Mouse (Mus musculus): Measurements from ENCODE around the gene Gm20388. TPM values are rescaled to one million over a fixed set of nuclear protein-coding genes. Genes with fewer than 3 reads are reported as not detected.

Gm20388 gene
- total and polyA plus RNA-seq, 2 experiments from 2014 or later = 17.3 TPM; not detected in 1

GRCm38 (mm10) chr8:124077998-124078397 is 4167.4 kb downstream of the Gm20388 start:
- H3K4me1 ChIP-seq (ENCODE audit: control insufficient read depth, insufficient read depth) = peaks cover 16% of the 10 kb centered on the region

GRCm38 (mm10) chr8:124078969-124079368 is 4168.3 kb downstream of the Gm20388 start:
- H3K36me3 ChIP-seq (replicated peaks; ENCODE audit: control insufficient read depth, insufficient read depth, low read length) = no peaks in the 10 kb centered on the region
- no peaks in the 10 kb centered on the region for H3K27me3 ChIP-seq (ENCODE audit: control insufficient read depth, insufficient read depth, low read length)
- ATAC-seq (ENCODE audit: insufficient read depth, low read depth) (no peak), DNase-seq (ENCODE audit: low spot score) (no peak)
- H3K9me3 ChIP-seq (replicated peaks; ENCODE audit: control insufficient read depth, low read length) = no peaks in the 10 kb centered on the region
- H3K4me2 ChIP-seq (ENCODE audit: low read depth, low read length) = no peak overlapping the region
- 78% methylated on average over 7 of the region's 7 CpGs for WGBS
- H3K4me3 ChIP-seq (ENCODE audit: low read depth, low read length) = no peak overlapping the region
- H3K27ac ChIP-seq (ENCODE audit: low read depth) = no peak overlapping the region
- H3K4me1 ChIP-seq (ENCODE audit: control insufficient read depth, insufficient read depth) = peaks cover 16% of the 10 kb centered on the region
- TF ChIP-seq EP300 (IDR thresholded peaks at IDR 0.05; ENCODE audit: low read depth) = no peak
- no peak for TF ChIP-seq CTCF (IDR thresholded peaks at IDR 0.05; ENCODE audit: low read depth)
- H3K9ac ChIP-seq (replicated peaks; ENCODE audit: low read depth, low read length) = no peak overlapping the region

More at GRCm38 (mm10) chr8:124077998-124078397, 4167.4 kb downstream of the Gm20388 start:
- TF ChIP-seq CTCF (IDR thresholded peaks at IDR 0.05; ENCODE audit: low read depth) = peak; percentile 10; the same call in 1 of the 2 replicates
- no peak for TF ChIP-seq EP300 (IDR thresholded peaks at IDR 0.05; ENCODE audit: low read depth)
- no peaks in the 10 kb centered on the region for H3K27me3 ChIP-seq (ENCODE audit: control insufficient read depth, insufficient read depth, low read length)
- ATAC-seq (ENCODE audit: insufficient read depth, low read depth) = no peak
- whole genome bisulfite sequencing = 87% methylated on average over 10 of the region's 10 CpGs
- no peak overlapping the region for H3K4me3 ChIP-seq (ENCODE audit: low read depth, low read length)
- no peak overlapping the region for H3K9ac ChIP-seq (replicated peaks; ENCODE audit: low read depth, low read length)
- H3K27ac ChIP-seq (ENCODE audit: low read depth) = no peak overlapping the region
- no peaks in the 10 kb centered on the region for H3K9me3 ChIP-seq (replicated peaks; ENCODE audit: control insufficient read depth, low read length)
- H3K4me2 ChIP-seq (ENCODE audit: low read depth, low read length) = no peak overlapping the region
- DNase-seq (ENCODE audit: low spot score) = no peak
- no peaks in the 10 kb centered on the region for H3K36me3 ChIP-seq (replicated peaks; ENCODE audit: control insufficient read depth, insufficient read depth, low read length)

GRCm38 (mm10) chr8:124080467-124081326 is 4170.1 kb downstream of the Gm20388 start:
- DNase-seq (ENCODE audit: low spot score) (peak; percentile 31), ATAC-seq (ENCODE audit: insufficient read depth, low read depth) (peak; percentile 70)
- Histone ChIP-seq H3K4me1 (ENCODE audit: control insufficient read depth, insufficient read depth) (peaks cover 16% of the 10 kb centered on the region), H3K27ac (ENCODE audit: low read depth) (peak overlapping the region; percentile 6; the same call in 1 of the 2 replicates), H3K9ac (replicated peaks; ENCODE audit: low read depth, low read length) (no peak overlapping the region), H3K4me3 (ENCODE audit: low read depth, low read length) (no peak overlapping the region), H3K36me3 (replicated peaks; ENCODE audit: control insufficient read depth, insufficient read depth, low read length) (no peaks in the 10 kb centered on the region), H3K9me3 (replicated peaks; ENCODE audit: control insufficient read depth, low read length) (no peaks in the 10 kb centered on the region), H3K4me2 (ENCODE audit: low read depth, low read length) (no peak overlapping the region), H3K27me3 (ENCODE audit: control insufficient read depth, insufficient read depth, low read length) (no peaks in the 10 kb centered on the region)
- 44% methylated on average over 21 of the region's 21 CpGs for WGBS
- TF ChIP-seq CTCF (IDR thresholded peaks at IDR 0.05; ENCODE audit: low read depth) (no peak), EP300 (IDR thresholded peaks at IDR 0.05; ENCODE audit: low read depth) (no peak)

- Histone ChIP-seq H3K9ac (replicated peaks; ENCODE audit: low read depth, low read length) (no peak overlapping the region), H3K4me2 (ENCODE audit: low read depth, low read length) (no peak overlapping the region), H3K9me3 (replicated peaks; ENCODE audit: control insufficient read depth, low read length) (no peaks in the 10 kb centered on the region), H3K4me3 (ENCODE audit: low read depth, low read length) (no peak overlapping the region), H3K36me3 (replicated peaks; ENCODE audit: control insufficient read depth, insufficient read depth, low read length) (no peaks in the 10 kb centered on the region), H3K27ac (ENCODE audit: low read depth) (no peak overlapping the region), H3K4me1 (ENCODE audit: control insufficient read depth, insufficient read depth) (peaks cover 13% of the 10 kb centered on the region), H3K27me3 (ENCODE audit: control insufficient read depth, insufficient read depth, low read length) (no peaks in the 10 kb centered on the region)
- ATAC-seq (ENCODE audit: insufficient read depth, low read depth) = no peak
- DNase-seq (ENCODE audit: low spot score) = no peak
- TF ChIP-seq CTCF (IDR thresholded peaks at IDR 0.05; ENCODE audit: low read depth) = no peak
- no peak for TF ChIP-seq EP300 (IDR thresholded peaks at IDR 0.05; ENCODE audit: low read depth)
- WGBS = 91% methylated on average over 8 of the region's 8 CpGs
Observed at GRCm38 (mm10) chr8:124082616-124083015, 4172.0 kb downstream of the Gm20388 start.

GRCm38 (mm10) chr8:124083611-124084010 is 4173.0 kb downstream of the Gm20388 start:
- Histone ChIP-seq H3K27ac (ENCODE audit: low read depth) (no peak overlapping the region), H3K27me3 (ENCODE audit: control insufficient read depth, insufficient read depth, low read length) (no peaks in the 10 kb centered on the region), H3K36me3 (replicated peaks; ENCODE audit: control insufficient read depth, insufficient read depth, low read length) (no peaks in the 10 kb centered on the region), H3K4me1 (ENCODE audit: control insufficient read depth, insufficient read depth) (peaks cover 13% of the 10 kb centered on the region), H3K9ac (replicated peaks; ENCODE audit: low read depth, low read length) (no peak overlapping the region), H3K4me3 (ENCODE audit: low read depth, low read length) (no peak overlapping the region), H3K9me3 (replicated peaks; ENCODE audit: control insufficient read depth, low read length) (no peaks in the 10 kb centered on the region), H3K4me2 (ENCODE audit: low read depth, low read length) (no peak overlapping the region)
- DNase-seq (ENCODE audit: low spot score) (no peak), ATAC-seq (ENCODE audit: insufficient read depth, low read depth) (no peak)
- WGBS = 86% methylated on average over 7 of the region's 7 CpGs
- no peak for TF ChIP-seq EP300 (IDR thresholded peaks at IDR 0.05; ENCODE audit: low read depth)
- TF ChIP-seq CTCF (IDR thresholded peaks at IDR 0.05; ENCODE audit: low read depth) = peak; percentile 23; the same call in 1 of the 2 replicates
